Mouse (Mus musculus): ENCODE measurements around the gene Ifnab.

Ifnab gene

DNA sequence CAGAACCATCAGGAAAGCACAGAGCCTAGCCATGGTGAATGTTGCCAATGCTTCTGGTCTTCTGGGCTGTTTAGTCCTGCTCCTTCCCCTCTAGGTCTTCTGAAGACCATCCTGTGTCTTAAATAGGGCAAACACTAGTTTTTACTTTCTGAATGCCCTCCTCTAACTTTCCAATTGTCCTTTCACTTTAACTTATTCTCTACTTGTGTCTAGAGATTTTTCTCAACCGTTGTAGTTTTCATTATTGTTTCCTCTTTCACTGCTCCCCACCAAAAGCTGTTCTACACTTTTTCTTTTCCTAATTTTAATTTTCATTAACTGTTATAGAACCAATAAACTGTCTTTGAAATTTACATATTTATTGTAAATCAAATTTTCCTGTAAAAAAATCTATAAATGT is 14.3 kb downstream of the Ifnab start, which contains the start of gene Ifna16:
Ifna16 (minus strand) TSS at position 101 of the 400 bp plus-strand sequence.
- in situ Hi-C loops (cut with MboI, MseI) = no loop called here

DNA sequence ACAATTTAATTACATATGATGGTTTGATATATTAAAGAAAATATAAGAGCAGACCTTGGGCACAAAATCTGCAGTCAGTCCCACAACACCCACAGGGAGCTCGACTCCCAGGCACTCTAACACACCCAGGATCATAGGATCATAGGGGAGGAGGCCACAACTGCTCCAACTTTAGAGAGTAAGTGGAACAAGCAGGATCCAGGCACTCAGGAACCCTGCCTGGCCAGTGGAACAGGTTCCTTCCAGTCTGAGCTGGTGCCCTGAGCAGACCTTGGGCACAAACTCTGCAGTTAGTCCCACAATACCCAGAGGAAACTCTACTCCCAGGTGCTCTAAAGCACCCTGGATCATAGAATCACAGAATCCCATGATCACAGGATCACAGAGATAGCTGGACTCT is 35.7 kb downstream of the Ifnab start:
- in situ Hi-C loops (cut with MboI, MseI) = no loop called here

DNA sequence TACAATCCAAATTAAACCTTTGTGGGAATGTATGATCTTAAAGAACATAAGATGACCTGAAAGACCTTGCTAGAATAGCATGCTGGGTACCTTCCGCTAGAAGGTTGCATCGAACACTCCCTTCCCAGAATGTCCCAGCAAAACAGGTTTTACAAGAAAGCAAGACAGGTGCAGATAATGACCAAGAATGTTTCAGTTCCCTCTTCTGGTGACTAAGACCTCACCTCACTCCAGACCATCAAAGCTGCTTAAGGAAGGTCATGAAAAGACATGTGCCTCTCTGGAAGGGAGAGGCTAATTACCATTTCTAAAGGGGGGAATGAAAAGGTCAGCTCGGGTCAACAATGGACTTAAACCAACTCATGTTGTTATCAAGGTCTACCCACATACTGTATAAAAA is 37.5 kb downstream of the Ifnab start:
- in situ Hi-C loops (cut with MboI, MseI) = no loop called here

DNA sequence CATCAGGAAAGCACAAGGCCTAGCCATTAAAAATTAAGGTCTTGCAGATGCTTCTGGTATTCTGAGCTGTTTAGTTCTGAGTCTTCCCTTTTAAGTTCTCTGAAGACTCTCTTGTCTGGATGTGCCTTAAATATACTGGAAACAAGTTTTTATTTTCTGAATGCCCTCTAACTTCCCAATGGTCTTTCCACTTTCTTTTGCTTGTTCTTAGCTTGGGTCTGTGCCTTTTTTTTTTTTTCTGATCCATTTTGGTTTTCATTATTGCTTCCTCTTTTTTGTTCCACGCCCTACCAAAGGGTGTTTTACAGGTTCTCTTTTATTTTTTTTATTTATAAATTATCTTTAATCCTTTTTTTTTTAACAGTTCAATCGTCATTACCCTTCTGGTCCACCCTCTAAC is 46.8 kb downstream of the Ifnab start, which contains the start of gene Ifna13:
Ifna13 (minus strand) TSS at position 101 of the 400 bp plus-strand sequence.
- in situ Hi-C loops (cut with MboI, MseI) = loop anchor here (5.0 kb wide), 1 partner anchor 78 kb away; the partner anchor contains the start of genes Gm26566 and Klhl9

DNA sequence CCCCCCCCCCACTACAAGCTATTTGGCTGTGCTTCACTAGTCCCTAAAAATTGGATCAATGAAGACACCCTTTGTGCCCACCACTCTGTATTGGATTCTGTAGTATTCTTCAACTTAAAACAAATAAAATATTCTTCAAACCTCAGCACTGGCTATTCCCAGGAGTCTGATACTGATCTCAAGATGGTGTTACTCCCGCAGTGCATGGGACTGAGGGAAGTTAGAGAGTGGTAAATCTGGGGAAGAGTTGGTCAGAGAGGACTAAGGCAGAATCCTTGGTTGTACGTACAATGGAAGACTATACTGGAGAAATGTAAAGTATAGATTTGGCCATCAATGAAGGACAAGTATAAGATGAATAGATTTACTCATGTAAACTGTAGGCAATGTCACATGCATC is 48.6 kb downstream of the Ifnab start:
- in situ Hi-C loops (cut with MboI, MseI) = loop anchor here (5.0 kb wide), 1 partner anchor 80 kb away; the partner anchor contains the start of genes Gm26566 and Klhl9

DNA sequence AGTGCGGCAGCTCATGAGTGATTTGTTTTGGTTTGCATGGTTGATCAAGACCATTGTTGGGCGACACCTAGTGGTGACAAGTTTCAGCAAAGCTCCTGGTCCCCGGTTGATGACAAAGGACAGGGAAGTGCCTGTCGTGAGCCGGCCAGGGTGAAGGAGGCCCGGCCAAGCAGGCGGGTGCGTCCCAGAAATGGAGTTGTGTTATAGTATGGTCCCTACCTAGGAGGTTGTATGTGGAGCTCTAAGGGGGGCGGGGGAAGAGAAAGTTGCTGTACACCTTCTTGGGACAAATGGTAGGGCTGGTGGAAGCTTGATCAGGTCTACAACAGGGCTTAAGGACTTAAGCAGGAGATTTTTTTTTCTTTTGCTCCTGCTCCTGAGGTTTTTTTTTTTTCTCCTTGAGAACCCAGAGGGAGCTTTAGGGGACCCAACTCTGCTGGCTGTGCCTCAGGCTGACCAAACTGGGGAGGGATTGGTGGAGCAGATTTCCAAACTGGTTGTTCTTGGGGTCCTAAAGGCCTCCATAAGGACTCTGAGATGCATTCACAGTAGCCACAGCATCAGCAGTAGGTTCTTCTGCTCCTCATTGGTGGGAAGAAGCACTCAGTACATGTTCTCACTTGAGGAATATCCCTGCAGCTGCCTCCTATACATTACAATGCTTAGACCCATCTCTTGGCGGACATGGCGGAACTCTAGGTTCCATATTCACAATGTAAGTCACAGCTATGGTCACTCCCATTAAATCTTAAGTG is 49.9 kb downstream of the Ifnab start:
- in situ Hi-C loops (cut with MboI, MseI) = loop anchor here (5.0 kb wide), 1 partner anchor 81 kb away; the partner anchor contains the start of genes Gm26566 and Klhl9

DNA sequence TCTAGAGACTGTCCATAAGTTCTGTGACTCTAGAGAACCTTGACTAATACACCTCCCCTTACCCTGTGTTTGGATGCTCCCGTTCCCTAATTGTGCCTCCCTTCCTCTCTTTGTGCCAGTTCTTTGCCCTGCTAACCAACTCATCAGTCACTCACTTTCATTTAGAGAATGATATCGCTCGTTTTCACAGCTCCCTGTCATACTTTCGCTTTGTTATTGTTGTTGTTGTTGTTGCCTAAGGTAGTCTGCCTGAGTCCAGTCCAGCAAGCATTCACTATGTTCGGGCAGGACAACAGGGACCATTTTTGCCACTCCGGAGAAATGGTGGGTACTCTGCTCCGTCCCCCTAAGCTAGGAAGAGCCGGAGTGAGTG is 50.5 kb downstream of the Ifnab start:
- in situ Hi-C loops (cut with MboI, MseI) = loop anchor here (5.0 kb wide), 1 partner anchor 82 kb away; the partner anchor contains the start of genes Gm26566 and Klhl9

Data from T-helper 2 cell (primary cell).